8 mouse cellular contexts compared by ENCODE assay signal in the genomic region with DNA sequence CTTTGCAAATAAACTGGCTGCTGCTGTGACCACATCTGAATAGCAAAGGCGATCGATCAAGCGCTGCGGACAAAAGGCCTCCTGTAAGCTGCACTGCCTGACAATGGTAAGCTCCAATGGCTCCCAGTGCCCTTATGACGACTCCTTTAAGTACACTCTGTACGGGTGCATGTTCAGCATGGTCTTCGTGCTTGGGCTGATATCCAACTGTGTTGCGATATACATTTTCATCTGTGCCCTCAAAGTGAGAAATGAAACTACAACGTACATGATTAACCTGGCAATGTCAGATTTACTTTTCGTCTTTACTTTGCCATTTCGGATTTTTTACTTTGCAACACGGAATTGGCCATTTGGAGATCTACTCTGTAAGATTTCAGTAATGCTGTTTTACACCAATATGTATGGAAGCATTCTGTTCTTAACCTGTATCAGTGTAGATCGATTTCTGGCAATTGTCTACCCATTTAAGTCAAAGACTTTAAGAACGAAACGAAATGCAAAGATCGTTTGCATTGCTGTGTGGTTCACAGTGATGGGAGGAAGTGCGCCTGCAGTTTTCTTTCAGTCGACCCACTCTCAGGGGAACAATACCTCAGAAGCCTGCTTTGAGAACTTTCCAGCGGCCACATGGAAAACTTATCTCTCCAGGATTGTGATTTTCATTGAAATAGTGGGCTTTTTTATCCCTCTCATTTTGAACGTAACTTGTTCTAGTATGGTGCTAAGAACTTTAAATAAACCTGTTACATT. TPM values are rescaled to one million over a fixed set of nuclear protein-coding genes. Genes with fewer than 3 reads are reported as not detected.
DNase-seq lines count a peak whose midpoint lies in the region; ATAC-seq and TF ChIP-seq lines count a peak whose summit lies in the region.

No protein-coding gene starts in this region.

- H3K36me3 ChIP-seq in heart, postnatal 0 days (replicated peaks; ENCODE audit: control insufficient read depth, insufficient read depth, low read length): peaks cover 6% of the 10 kb centered on the region; the same call in 1 of the 2 replicates
- H3K36me3 ChIP-seq in megakaryocyte, embryonic 14.5 days (replicated peaks; ENCODE audit: low read length): peaks cover 46% of the 10 kb centered on the region
- 0 out of 2 replicates have a peak, but pooled peaks cover 2% of the 10 kb centered on the region for H3K36me3 ChIP-seq in splenic B cell, adult 2 months (ENCODE audit: control insufficient read depth, insufficient read depth, low read length, poor library complexity, severe bottlenecking)

- no peaks in the 10 kb centered on the region for H3K27me3 ChIP-seq in heart, postnatal 0 days (ENCODE audit: control insufficient read depth, insufficient read depth, low read length)
- H3K27me3 ChIP-seq in megakaryocyte, embryonic 14.5 days (replicated peaks): no peaks in the 10 kb centered on the region
- H3K27me3 ChIP-seq in splenic B cell, adult 2 months (ENCODE audit: control insufficient read depth, insufficient read depth, low read length, poor library complexity, severe bottlenecking): no peaks in the 10 kb centered on the region

- peaks cover 19% of the 10 kb centered on the region for H3K4me1 ChIP-seq in heart, postnatal 0 days (ENCODE audit: control insufficient read depth, insufficient read depth)
- peaks cover 45% of the 10 kb centered on the region for H3K4me1 ChIP-seq in megakaryocyte, embryonic 14.5 days

- no peak for TF ChIP-seq EP300 in heart, postnatal 0 days (IDR thresholded peaks at IDR 0.05; ENCODE audit: low read depth)

- H3K9me3 ChIP-seq in heart, postnatal 0 days (replicated peaks; ENCODE audit: control insufficient read depth, low read length): no peaks in the 10 kb centered on the region; the same call in 1 of the 2 replicates
- no peaks in the 10 kb centered on the region for H3K9me3 ChIP-seq in megakaryocyte, embryonic 14.5 days

- WGBS in heart, postnatal 0 days: under 1% methylated on average over 20 of the region's 20 CpGs

- DNase-seq in A20 (ENCODE audit: low read depth, low spot score): peak; percentile 68
- peak; percentile 82 for DNase-seq in ES-CJ7 (ENCODE audit: low read depth, low spot score)
- peak; percentile 55 for DNase-seq in embryo, embryonic 11.5 days (ENCODE audit: low read depth, low spot score)
- DNase-seq in heart, postnatal 0 days (ENCODE audit: low spot score): peak; percentile 70
- DNase-seq in kidney, postnatal 25 days: peak; percentile 61 to 72
- peak; percentile 65 for DNase-seq in splenic B cell, adult 2 months (ENCODE audit: low read depth, low spot score)
- DNase-seq in right cerebral cortex, postnatal 36 days (ENCODE audit: low spot score in 2 of 2): no peak

- H3K4me2 ChIP-seq in heart, postnatal 0 days (ENCODE audit: low read depth, low read length): peak overlapping the region; percentile 61

- no peak for TF ChIP-seq CTCF in heart, postnatal 0 days (IDR thresholded peaks at IDR 0.05; ENCODE audit: low read depth)

- H3K9ac ChIP-seq in heart, postnatal 0 days (replicated peaks; ENCODE audit: low read depth, low read length): peak overlapping the region; percentile 80

- peak overlapping the region; percentile 90 for H3K27ac ChIP-seq in heart, postnatal 0 days (ENCODE audit: low read depth)

- ATAC-seq in heart, postnatal 0 days (ENCODE audit: insufficient read depth, low read depth): peak; percentile 77

- H3K4me3 ChIP-seq in heart, postnatal 0 days (ENCODE audit: low read depth, low read length): peak overlapping the region; percentile 70
- H3K4me3 ChIP-seq in megakaryocyte, embryonic 14.5 days (replicated peaks): peak overlapping the region; percentile 96

RNA-seq across cellular contexts. Expression of a gene that starts 1.0 kb away (rescaled TPM):
- 6.6 and 7.0 TPM in 2 replicates for total RNA-seq in heart, postnatal 0 days (2014; rRNA removed; ENCODE audit: low replicate concordance)
- polyA plus RNA-seq in heart, postnatal 0 days (2015; fragmentation: Nextera tagmentation; extraction: Ambion mirVana): 7.2 and 7.8 TPM in 2 replicates
- 0.41 TPM in 1 of 2 replicates, not detected in the other for polyA plus RNA-seq in megakaryocyte, embryonic 14.5 days (2012; ENCODE audit: insufficient read depth, low replicate concordance)

Comparison
In these comparisons a context has a peak if more than half of its experiments do, and no peak if none do; other contexts are left out.
1. DNase-seq: peak in A20 (single experiment), ES-CJ7 (single experiment), embryo, embryonic 11.5 days (single experiment), heart, postnatal 0 days (single experiment), kidney, postnatal 25 days (2 of 2) and splenic B cell, adult 2 months (single experiment); none in right cerebral cortex, postnatal 36 days (0 of 2).